ENCODE assay signal across 8 mouse cellular contexts in the genomic region with DNA sequence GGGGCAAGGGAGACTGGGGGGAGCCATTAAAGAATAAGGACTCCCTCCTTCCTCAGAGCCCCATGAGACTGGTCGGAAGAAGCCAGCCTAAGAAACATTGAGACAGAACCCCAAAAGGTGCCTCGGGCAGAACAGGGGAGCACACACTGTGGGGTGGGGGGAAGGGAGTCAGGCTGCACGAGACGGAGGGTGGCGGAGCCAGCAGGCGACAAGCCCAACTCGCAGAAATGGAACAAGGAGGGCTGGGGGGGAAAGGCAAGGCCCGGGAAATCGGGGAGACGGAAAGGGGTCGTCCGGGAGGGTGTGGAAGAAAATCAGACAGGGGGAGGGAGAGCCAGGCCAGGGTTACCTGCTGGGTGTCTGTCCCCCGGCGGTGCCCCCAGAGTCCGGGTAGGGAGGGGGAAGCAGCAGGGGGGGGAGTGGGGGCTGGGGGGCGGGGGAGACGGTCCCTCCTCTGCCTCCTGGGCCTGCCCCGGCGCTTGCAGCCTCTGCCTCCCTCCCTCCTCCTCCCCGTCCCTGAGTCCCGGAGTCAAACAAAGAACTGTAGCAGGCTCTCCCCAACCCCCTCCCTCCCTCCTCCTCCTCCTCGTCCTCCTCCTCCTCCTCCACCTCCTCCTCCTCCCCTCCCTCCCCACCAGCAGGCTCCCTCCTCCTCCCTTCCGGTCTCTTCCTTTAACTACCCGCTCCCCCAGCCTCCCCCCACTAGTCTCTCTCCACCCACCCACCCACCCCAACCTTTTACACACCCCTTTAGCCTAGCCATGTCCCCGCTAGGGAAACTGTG. TPM values are rescaled to one million over a fixed set of nuclear protein-coding genes. Genes with fewer than 3 reads are reported as not detected.
DNase-seq lines count a peak whose midpoint lies in the region; ATAC-seq and TF ChIP-seq lines count a peak whose summit lies in the region.

No protein-coding gene starts in this region.

- peak; percentile 1; the same call in 1 of the 2 replicates for TF ChIP-seq EP300 in heart, postnatal 0 days (IDR thresholded peaks at IDR 0.05; ENCODE audit: low read depth)

- DNase-seq in CD4-positive, CD25-positive, alpha-beta regulatory T cell, adult 2 months (ENCODE audit: low read depth, low spot score): peak; percentile 61
- peak; percentile 90 for DNase-seq in ES-CJ7 (ENCODE audit: low read depth, low spot score)
- peak; percentile 75 for DNase-seq in embryo, embryonic 10 days (ENCODE audit: low spot score)
- peak; percentile 81 for DNase-seq in heart, postnatal 0 days (ENCODE audit: low spot score)
- peak; percentile 68 to 69 for DNase-seq in kidney, postnatal 36 days
- DNase-seq in thymus, postnatal 10 days (ENCODE audit: low spot score in 2 of 2): peak; percentile 67 to 75

- 0 out of 2 replicates have a peak, but pooled peaks cover 3% of the 10 kb centered on the region for H3K27me3 ChIP-seq in heart, postnatal 0 days (ENCODE audit: control insufficient read depth, insufficient read depth, low read length)
- peaks cover 14% of the 10 kb centered on the region for H3K27me3 ChIP-seq in midbrain, embryonic 12.5 days

- TF ChIP-seq CTCF in heart, postnatal 0 days (IDR thresholded peaks at IDR 0.05; ENCODE audit: low read depth): no peak

- H3K4me1 ChIP-seq in heart, postnatal 0 days (ENCODE audit: control insufficient read depth, insufficient read depth): peaks cover 45% of the 10 kb centered on the region
- peaks cover 77% of the 10 kb centered on the region for H3K4me1 ChIP-seq in midbrain, embryonic 12.5 days

- H3K4me3 ChIP-seq in heart, postnatal 0 days (ENCODE audit: low read depth, low read length): peak overlapping the region; percentile 61
- peak overlapping the region; percentile 64 for H3K4me3 ChIP-seq in midbrain, embryonic 12.5 days

- peak overlapping the region; percentile 95 for H3K4me2 ChIP-seq in heart, postnatal 0 days (ENCODE audit: low read depth, low read length)
- H3K4me2 ChIP-seq in midbrain, embryonic 12.5 days (replicated peaks): peak overlapping the region; percentile 98

- H3K9ac ChIP-seq in heart, postnatal 0 days (replicated peaks; ENCODE audit: low read depth, low read length): peak overlapping the region; percentile 82
- peak overlapping the region; percentile 96 for H3K9ac ChIP-seq in midbrain, embryonic 12.5 days (replicated peaks)

- ATAC-seq in CD4-positive, CD25-positive, alpha-beta regulatory T cell, adult 4 months: no peak
- ATAC-seq in heart, postnatal 0 days (ENCODE audit: insufficient read depth, low read depth): peak; percentile 9; the same call in 1 of the 2 replicates
- ATAC-seq in midbrain, embryonic 12.5 days (ENCODE audit: low FRiP score, low read depth): 0 out of 2 replicates have a peak, but pooled peaks have one; percentile 8

- no peaks in the 10 kb centered on the region for H3K9me3 ChIP-seq in heart, postnatal 0 days (replicated peaks; ENCODE audit: control insufficient read depth, low read length)
- H3K9me3 ChIP-seq in midbrain, embryonic 12.5 days: no peaks in the 10 kb centered on the region

- peak overlapping the region; percentile 99 for H3K27ac ChIP-seq in heart, postnatal 0 days (ENCODE audit: low read depth)
- H3K27ac ChIP-seq in midbrain, embryonic 12.5 days (replicated peaks): peak overlapping the region; percentile 98

- H3K36me3 ChIP-seq in heart, postnatal 0 days (replicated peaks; ENCODE audit: control insufficient read depth, insufficient read depth, low read length): peaks cover 11% of the 10 kb centered on the region; the same call in 1 of the 2 replicates
- peaks cover 10% of the 10 kb centered on the region for H3K36me3 ChIP-seq in midbrain, embryonic 12.5 days

- WGBS in heart, postnatal 0 days: 0% methylated on average over 14 of the region's 25 CpGs
- 1% methylated on average over 14 of the region's 25 CpGs for WGBS in midbrain, embryonic 12.5 days

RNA-seq across cellular contexts. Expression of a gene that starts 2.4 kb away (rescaled TPM):
- polyA plus RNA-seq in CD4-positive, CD25-positive, alpha-beta regulatory T cell, adult 4 months (2017; shearing (Covaris generic)): 10 to 100 TPM; 30.7 to 32.6 TPM
- total RNA-seq in heart, postnatal 0 days (2014; rRNA removed; ENCODE audit: low replicate concordance): 7.8 and 10.0 TPM in 2 replicates
- polyA plus RNA-seq in heart, postnatal 0 days (2015; fragmentation: Nextera tagmentation; extraction: Ambion mirVana): 23.0 and 23.6 TPM in 2 replicates
- 48.7 and 50.7 TPM in 2 replicates for polyA plus RNA-seq in midbrain, embryonic 12.5 days (2016; fragmentation: Nextera tagmentation; extraction: Ambion mirVana)

RNA-seq across cellular contexts. Expression of a gene that starts 17.8 kb away (rescaled TPM):
- polyA plus RNA-seq in CD4-positive, CD25-positive, alpha-beta regulatory T cell, adult 4 months (2017; shearing (Covaris generic)): 1 to 10 TPM; 1.1 to 1.2 TPM
- 32.4 and 33.0 TPM in 2 replicates for total RNA-seq in heart, postnatal 0 days (2014; rRNA removed; ENCODE audit: low replicate concordance)
- 59.7 and 62.5 TPM in 2 replicates for polyA plus RNA-seq in heart, postnatal 0 days (2015; fragmentation: Nextera tagmentation; extraction: Ambion mirVana)
- 11.4 and 12.1 TPM in 2 replicates for polyA plus RNA-seq in midbrain, embryonic 12.5 days (2016; fragmentation: Nextera tagmentation; extraction: Ambion mirVana)

RNA-seq across cellular contexts. Expression of a gene that starts 20.4 kb away (rescaled TPM):
- 10 to 100 TPM; 17.0 to 28.2 TPM for polyA plus RNA-seq in CD4-positive, CD25-positive, alpha-beta regulatory T cell, adult 4 months (2017; shearing (Covaris generic))
- 14.2 and 17.6 TPM in 2 replicates for total RNA-seq in heart, postnatal 0 days (2014; rRNA removed; ENCODE audit: low replicate concordance)
- polyA plus RNA-seq in heart, postnatal 0 days (2015; fragmentation: Nextera tagmentation; extraction: Ambion mirVana): 16.7 and 18.6 TPM in 2 replicates
- polyA plus RNA-seq in midbrain, embryonic 12.5 days (2016; fragmentation: Nextera tagmentation; extraction: Ambion mirVana): 52.9 and 53.8 TPM in 2 replicates

RNA-seq across cellular contexts. Expression of a gene that starts 20.6 kb away (rescaled TPM):
- 100 to 1,000 TPM in 1 of 2 experiments, 10 to 100 TPM in 1; 87.8 to 116 TPM for polyA plus RNA-seq in CD4-positive, CD25-positive, alpha-beta regulatory T cell, adult 4 months (2017; shearing (Covaris generic))
- 64.9 and 93.4 TPM in 2 replicates for total RNA-seq in heart, postnatal 0 days (2014; rRNA removed; ENCODE audit: low replicate concordance)
- polyA plus RNA-seq in heart, postnatal 0 days (2015; fragmentation: Nextera tagmentation; extraction: Ambion mirVana): 171 and 175 TPM in 2 replicates
- 98.9 and 105 TPM in 2 replicates for polyA plus RNA-seq in midbrain, embryonic 12.5 days (2016; fragmentation: Nextera tagmentation; extraction: Ambion mirVana)

RNA-seq across cellular contexts. Expression of a gene that starts 46.7 kb away (rescaled TPM):
- polyA plus RNA-seq in CD4-positive, CD25-positive, alpha-beta regulatory T cell, adult 4 months (2017; shearing (Covaris generic)): 10 to 100 TPM; 71.8 to 80.8 TPM
- 23.6 and 23.8 TPM in 2 replicates for total RNA-seq in heart, postnatal 0 days (2014; rRNA removed; ENCODE audit: low replicate concordance)
- 10.3 and 12.4 TPM in 2 replicates for polyA plus RNA-seq in heart, postnatal 0 days (2015; fragmentation: Nextera tagmentation; extraction: Ambion mirVana)
- 78.7 and 88.5 TPM in 2 replicates for polyA plus RNA-seq in midbrain, embryonic 12.5 days (2016; fragmentation: Nextera tagmentation; extraction: Ambion mirVana)
